Comparison of ENCODE assay signal across 8 mouse cellular contexts in the genomic region with DNA sequence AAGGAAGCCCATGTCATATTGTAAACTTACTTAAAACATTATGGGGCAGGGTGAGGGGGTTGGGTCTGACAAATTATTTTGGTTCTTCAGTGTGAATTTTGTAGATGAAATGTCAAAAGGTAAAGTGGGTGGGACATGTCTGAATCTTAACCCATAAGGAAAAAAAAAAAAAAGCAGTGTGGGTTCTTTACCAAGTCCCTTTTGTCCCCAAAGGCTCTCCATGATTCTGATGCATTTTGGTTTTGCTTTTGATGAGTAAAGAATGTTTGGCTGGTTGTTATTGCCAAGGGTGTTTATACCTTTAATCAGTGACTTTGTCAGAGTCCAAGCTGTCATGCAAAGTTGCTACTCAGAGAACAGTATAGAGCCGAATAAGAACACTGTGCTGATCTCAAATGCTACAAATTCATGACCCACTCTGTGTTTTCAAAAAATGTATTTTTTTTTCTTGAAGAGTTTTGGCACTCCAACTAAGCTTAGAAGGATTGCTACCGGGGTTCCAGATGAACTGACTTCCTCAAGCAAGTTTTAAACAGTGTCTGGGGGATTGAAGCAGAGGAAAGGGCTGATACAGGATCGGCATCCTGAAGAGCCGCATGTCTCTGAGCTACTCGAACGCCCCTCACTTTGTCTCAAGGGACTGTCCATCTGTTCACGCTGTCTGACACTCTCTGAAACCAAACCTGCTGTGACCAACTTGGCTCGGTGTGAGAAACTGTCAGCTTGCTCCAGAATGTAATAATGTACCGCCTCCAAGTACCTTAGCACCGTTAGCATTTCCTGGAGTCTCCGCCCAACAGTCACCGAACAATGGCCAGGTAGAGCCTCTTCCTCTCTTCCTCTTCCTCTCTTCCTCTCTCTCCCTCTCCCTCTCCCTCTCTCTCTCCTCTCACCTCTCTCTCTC.
A peak's percentile ranks its signal among the peaks of the same experiment; 100 is the strongest.
DNase-seq lines count a peak whose midpoint lies in the region; ATAC-seq lines count a peak whose summit lies in the region.

No protein-coding gene starts in this region.

- no peaks in the 10 kb centered on the region for H3K27me3 ChIP-seq in forebrain, embryonic 13.5 days
- no peaks in the 10 kb centered on the region for H3K27me3 ChIP-seq in midbrain, embryonic 13.5 days

- 18% methylated on average over 12 of the region's 12 CpGs for WGBS in forebrain, embryonic 13.5 days
- 23% methylated on average over 12 of the region's 12 CpGs for WGBS in midbrain, embryonic 13.5 days

- no peaks in the 10 kb centered on the region for H3K9me3 ChIP-seq in forebrain, embryonic 13.5 days (replicated peaks)
- H3K9me3 ChIP-seq in midbrain, embryonic 13.5 days, result no peaks in the 10 kb centered on the region

- H3K4me2 ChIP-seq in forebrain, embryonic 13.5 days, result peak overlapping the region; percentile 42
- peak overlapping the region; percentile 34; the same call in 1 of the 2 replicates for H3K4me2 ChIP-seq in midbrain, embryonic 13.5 days (replicated peaks)

- no peak overlapping the region for H3K9ac ChIP-seq in forebrain, embryonic 13.5 days
- no peak overlapping the region for H3K9ac ChIP-seq in midbrain, embryonic 13.5 days (replicated peaks)

- no peak overlapping the region for H3K4me3 ChIP-seq in forebrain, embryonic 13.5 days
- H3K4me3 ChIP-seq in midbrain, embryonic 13.5 days (replicated peaks), result 0 out of 2 replicates have a peak overlapping the region, but pooled peaks have one; percentile 9

- H3K27ac ChIP-seq in forebrain, embryonic 13.5 days, result peak overlapping the region; percentile 59
- no peak overlapping the region for H3K27ac ChIP-seq in midbrain, embryonic 13.5 days

- H3K36me3 ChIP-seq in forebrain, embryonic 13.5 days (ENCODE audit: poor library complexity, severe bottlenecking), result no peaks in the 10 kb centered on the region
- no peaks in the 10 kb centered on the region for H3K36me3 ChIP-seq in midbrain, embryonic 13.5 days

- ATAC-seq in frontal cortex, adult (ENCODE audit: low TSS enrichment), result peak; percentile 57
- ATAC-seq in forebrain, embryonic 13.5 days, result peak; percentile 90
- ATAC-seq in midbrain, embryonic 13.5 days, result peak; percentile 40; the same call in 1 of the 2 replicates
- no peak for ATAC-seq in monocyte, adult 5-6 weeks (replicated peaks; ENCODE audit: insufficient number of reproducible peaks, low FRiP score, low TSS enrichment, poor library complexity, severe bottlenecking)

- H3K4me1 ChIP-seq in forebrain, embryonic 13.5 days, result peaks cover 18% of the 10 kb centered on the region; the same call in 1 of the 2 replicates
- peaks cover 22% of the 10 kb centered on the region; the same call in 1 of the 2 replicates for H3K4me1 ChIP-seq in midbrain, embryonic 13.5 days (replicated peaks)

- DNase-seq in frontal cortex, postnatal 36 days (ENCODE audit: low spot score in 2 of 2), result no peak
- DNase-seq in brain, adult 2 months (ENCODE audit: low read depth, low spot score), result peak; percentile 76
- DNase-seq in layer of hippocampus, postnatal 36 days, result no peak
- DNase-seq in layer of hippocampus, adult 9-10 months (ENCODE audit: low spot score), result no peak
